Mouse (Mus musculus) megakaryocyte, embryonic 14.5 days (primary cell): ENCODE measurements around the gene Slc2a4.

ENCODE experiments used
- FLI1 ChIP-seq: IDR thresholded peaks from 2 replicates; pipeline ENCODE4 v1.6.1; 2012; ENCODE audit warnings: low read length, inconsistent platforms, mixed read lengths
- GATA1 ChIP-seq: IDR thresholded peaks from 3 replicates; pipeline ENCODE4 v1.6.1; 2012; ENCODE audit warnings: mixed read lengths, low read length, inconsistent platforms, borderline replicate concordance

DNA sequence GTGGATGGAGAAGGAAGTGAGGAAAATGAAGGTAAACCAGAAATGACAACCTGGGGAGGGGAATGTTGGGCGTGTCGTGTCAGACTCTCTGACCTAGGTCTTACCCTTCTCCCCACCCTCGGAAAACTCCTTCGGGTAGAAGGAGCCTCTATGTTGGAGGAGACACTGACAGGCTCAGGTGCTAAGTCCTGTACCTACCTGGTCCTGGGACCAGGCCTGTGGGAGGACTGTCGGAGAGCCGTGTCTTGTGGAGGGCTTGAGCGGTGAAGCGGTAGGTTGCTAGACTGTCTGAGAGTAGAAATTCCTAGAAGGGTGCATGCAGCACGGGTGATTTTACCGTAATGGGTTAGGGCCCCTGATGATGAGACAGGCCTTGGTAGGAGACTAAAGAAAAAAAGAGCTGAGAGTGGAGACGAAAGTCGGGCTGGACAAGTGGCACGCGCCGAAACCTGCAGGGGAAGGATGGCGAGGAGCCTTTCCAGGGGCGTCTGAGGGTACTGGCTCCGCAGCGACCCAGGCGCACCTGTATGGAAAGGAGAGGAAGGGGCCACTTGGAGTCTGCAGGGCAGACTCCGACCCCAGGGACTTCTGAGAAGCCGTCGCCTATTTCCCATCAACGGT, 16.8 kb upstream of the Slc2a4 start, which contains the start of gene Cldn7:
- TF ChIP-seq GATA1, result no peak
- TF ChIP-seq FLI1, result no peak
